Mouse (Mus musculus) ES-Bruce4 (cell line): ENCODE measurements around the gene Gm26992.
"Not testable (repeated sequence)": the region's sequence is repeated elsewhere in the genome, so short reads cannot be mapped to it uniquely, and the experiment has no call there.

Source experiments
- CTCF ChIP-seq: IDR thresholded peaks from one replicate; pipeline ENCODE4 v1.8.1; 2011; ENCODE audit warnings: low read depth, low read length
- EP300 ChIP-seq: IDR thresholded peaks from 2 replicates; pipeline ENCODE4 v1.6.1; 2011; ENCODE audit warnings: low read depth, low read length; ENCODE audit not compliant: insufficient read depth
- POLR2A ChIP-seq: IDR thresholded peaks from one replicate; pipeline ENCODE4 v1.8.1; 2011; ENCODE audit warnings: low read length; ENCODE audit not compliant: insufficient read depth

DNA sequence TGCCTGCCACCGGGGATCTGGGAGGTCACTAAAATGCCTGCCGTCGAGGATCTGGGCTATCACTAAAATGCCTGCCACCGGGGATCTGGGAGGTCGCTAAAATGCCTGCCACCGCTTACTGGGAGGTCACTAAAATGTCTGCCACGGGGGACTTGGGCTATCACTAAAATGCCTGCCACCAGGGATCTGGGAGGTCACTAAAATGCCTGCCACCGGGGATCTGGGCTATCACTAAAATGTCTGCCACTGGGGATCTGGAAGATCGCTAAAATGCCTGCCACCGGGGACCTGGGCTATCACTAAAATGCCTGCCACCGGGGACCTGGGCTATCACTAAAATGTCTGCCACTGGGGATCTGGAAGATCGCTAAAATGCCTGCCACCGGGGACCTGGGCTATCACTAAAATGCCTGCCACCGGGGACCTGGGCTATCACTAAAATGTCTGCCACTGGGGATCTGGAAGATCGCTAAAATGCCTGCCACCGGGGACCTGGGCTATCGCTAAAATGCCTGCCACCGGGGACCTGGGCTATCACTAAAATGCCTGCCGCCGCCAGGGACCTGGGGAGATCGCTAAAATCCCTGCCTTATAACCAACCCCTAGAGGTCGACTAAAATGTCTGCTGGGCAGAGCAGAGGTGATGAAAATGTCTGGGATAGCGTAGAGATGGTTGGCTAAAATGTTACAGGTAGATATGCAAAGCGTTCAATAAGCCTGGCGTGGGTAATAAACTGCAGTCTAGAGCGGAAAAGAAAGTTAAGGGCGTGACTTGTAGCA is 27.3 kb downstream of the Gm26992 start:
- TF ChIP-seq EP300, CTCF, POLR2A: not testable (repeated sequence)
